Mouse (Mus musculus) ES-E14 (cell line): ENCODE results near the gene Gm4969. TPM values are rescaled to one million over a fixed set of nuclear protein-coding genes. Genes with fewer than 3 reads are reported as not detected.

Source experiments
- DNase-seq: peaks from one replicate; pipeline ENCODE4 v3.0.0-alpha.2; 2013; ENCODE audit warnings: low read depth, low spot score
- H3K27ac ChIP-seq: 2 replicates; pipeline ENCODE4 v1.5.1; 2012; ENCODE audit warnings: low read depth, mild to moderate bottlenecking, low read length, moderate library complexity, mixed read lengths; ENCODE audit not compliant: poor library complexity, insufficient read depth, severe bottlenecking
- H3K36me3 ChIP-seq: 2 replicates; pipeline ENCODE4 v1.6.1; 2012; ENCODE audit warnings: mild to moderate bottlenecking, low read length, moderate library complexity, mixed read lengths; ENCODE audit not compliant: control insufficient read depth, poor library complexity, insufficient read depth, severe bottlenecking
- H3K4me1 ChIP-seq, 2 experiments: fragments of 150-350 bp in 1 of 2; sonication (generic) in 1 of 2; 2 replicates each; pipeline ENCODE4 v1.6.1; 2012; ENCODE audit warnings: low read length in 2 of 2, mild to moderate bottlenecking in 1 of 2, mixed read lengths in 1 of 2; ENCODE audit not compliant: control insufficient read depth in 2 of 2, insufficient read depth in 2 of 2, poor library complexity in 1 of 2
- H3K4me3 ChIP-seq, 2 experiments: fragments of 150-350 bp in 1 of 2; sonication (generic) in 1 of 2; 2 replicates each; pipeline ENCODE4 v1.5.1; 2012; ENCODE audit warnings: low read length in 2 of 2, low read depth in 1 of 2, mild to moderate bottlenecking in 1 of 2, mixed read lengths in 1 of 2; ENCODE audit not compliant: insufficient read depth in 1 of 2, poor library complexity in 1 of 2, severe bottlenecking in 1 of 2
- H3K9ac ChIP-seq: 2 replicates; pipeline ENCODE4 v1.6.1; 2012; ENCODE audit warnings: low read depth, mild to moderate bottlenecking, low read length, mixed read lengths; ENCODE audit not compliant: poor library complexity, insufficient read depth, severe bottlenecking
- H3K9me3 ChIP-seq: fragments of 150-350 bp; sonication (generic); 2 replicates; pipeline ENCODE4 v1.6.1; 2012; ENCODE audit warnings: low read depth, mild to moderate bottlenecking, low read length; ENCODE audit not compliant: control insufficient read depth, insufficient read depth
- CHD2 ChIP-seq: IDR thresholded peaks from 2 replicates; pipeline ENCODE4 v1.6.1; 2014; ENCODE audit warnings: mild to moderate bottlenecking, low read depth, low read length, inconsistent platforms
- HCFC1 ChIP-seq: IDR thresholded peaks from 2 replicates; pipeline ENCODE4 v1.6.1; 2012; ENCODE audit warnings: low read length, inconsistent platforms, borderline replicate concordance; ENCODE audit not compliant: insufficient read depth
- MAFK ChIP-seq: IDR thresholded peaks from 2 replicates; pipeline ENCODE4 v1.6.1; 2014; ENCODE audit warnings: mild to moderate bottlenecking, low read depth, low read length, inconsistent platforms; ENCODE audit not compliant: insufficient read depth
- ZC3H11A ChIP-seq: IDR thresholded peaks from 2 replicates; pipeline ENCODE4 v1.6.1; 2012; ENCODE audit warnings: low read depth, mild to moderate bottlenecking, inconsistent platforms, low read length, borderline replicate concordance
- ZNF384 ChIP-seq: IDR thresholded peaks from 2 replicates; pipeline ENCODE4 v1.6.1; 2012; ENCODE audit warnings: low read depth, low read length, inconsistent platforms
- in situ Hi-C, 2 experiments: fragments of 600-800 bp; cut with MboI; formaldehyde crosslinking; loops; one replicate each; pipeline ENCODE4 v1.15.1; 2025; ENCODE audit warnings: low sequenced_read_pairs in 2 of 2, inconsistent platforms in 1 of 2; ENCODE audit not compliant: unreplicated experiment in 2 of 2
- total RNA-seq: library from RNA; depleted of rRNA; stranded (reverse); fragments of 300-350 nt; gene quantifications from 2 replicates; pipeline ENCODE4 v1.2.3, GENCODE M21; 2012

Gene Gm4969
- total RNA-seq, 1 experiment: 1.9 TPM

DNA sequence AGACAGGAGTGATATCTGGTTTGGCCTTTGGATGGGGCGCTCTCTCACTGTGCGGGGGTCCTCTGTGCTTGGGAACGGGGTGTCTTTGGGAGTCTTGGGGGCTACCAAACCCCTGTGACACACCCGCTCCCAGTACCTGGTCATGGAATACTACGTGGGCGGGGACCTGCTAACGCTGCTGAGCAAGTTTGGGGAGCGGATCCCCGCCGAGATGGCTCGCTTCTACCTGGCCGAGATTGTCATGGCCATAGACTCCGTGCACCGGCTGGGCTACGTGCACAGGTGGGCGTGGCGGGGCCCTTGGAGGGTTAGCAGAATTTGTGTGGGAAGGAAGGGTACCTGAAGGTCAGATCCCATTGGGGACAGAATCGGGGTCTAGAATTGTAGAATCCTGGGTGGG lies 31.4 kb downstream of the Gm4969 start:
- TF ChIP-seq HCFC1 (no peak), MAFK (no peak), CHD2 (no peak), ZNF384 (no peak), ZC3H11A (no peak)
- Histone ChIP-seq H3K36me3 (peaks cover 15% of the 10 kb centered on the region), H3K9ac (no peak overlapping the region), H3K4me3 (no peak overlapping the region; a peak in 1 of 4 replicates), H3K9me3 (no peaks in the 10 kb centered on the region), H3K4me1 (peaks cover 1 to 32% of the 10 kb centered on the region in 2 experiments; a peak in 2 of 4 replicates), H3K27ac (no peak overlapping the region)
- in situ Hi-C loops: no loop called here
- no peak for DNase-seq

DNA sequence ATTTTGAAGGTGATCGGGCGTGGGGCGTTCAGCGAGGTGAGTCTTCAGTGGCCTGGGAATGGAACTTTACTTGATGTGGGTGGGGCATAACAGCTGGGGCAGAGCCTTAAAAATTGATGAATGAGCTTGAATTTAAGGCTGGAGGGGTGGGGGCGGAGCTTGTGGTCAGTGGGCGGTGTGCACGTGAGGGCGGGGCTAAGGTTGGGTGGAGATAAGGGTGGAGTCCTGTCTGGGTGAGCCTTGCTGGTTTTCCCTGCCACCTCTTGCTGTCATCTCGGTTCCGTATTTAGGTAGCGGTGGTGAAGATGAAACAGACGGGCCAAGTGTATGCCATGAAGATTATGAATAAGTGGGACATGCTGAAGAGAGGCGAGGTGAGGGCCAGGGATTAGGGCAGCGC lies 32.1 kb downstream of the Gm4969 start:
- TF ChIP-seq MAFK (0 out of 2 replicates have a peak, but pooled peaks have one; percentile 24), CHD2 (no peak)
- H3K9ac ChIP-seq: no peak overlapping the region
- H3K27ac ChIP-seq: no peak overlapping the region
- DNase-seq: no peak
- peak overlapping the region in 1 of 2 experiments; percentile 20; a peak in 3 of 4 replicates for H3K4me3 ChIP-seq
- peaks cover 21% of the 10 kb centered on the region for H3K36me3 ChIP-seq
- H3K9me3 ChIP-seq: no peaks in the 10 kb centered on the region
- H3K4me1 ChIP-seq: peaks cover 1 to 32% of the 10 kb centered on the region in 2 experiments; a peak in 2 of 4 replicates
- in situ Hi-C loops: no loop called here

DNA sequence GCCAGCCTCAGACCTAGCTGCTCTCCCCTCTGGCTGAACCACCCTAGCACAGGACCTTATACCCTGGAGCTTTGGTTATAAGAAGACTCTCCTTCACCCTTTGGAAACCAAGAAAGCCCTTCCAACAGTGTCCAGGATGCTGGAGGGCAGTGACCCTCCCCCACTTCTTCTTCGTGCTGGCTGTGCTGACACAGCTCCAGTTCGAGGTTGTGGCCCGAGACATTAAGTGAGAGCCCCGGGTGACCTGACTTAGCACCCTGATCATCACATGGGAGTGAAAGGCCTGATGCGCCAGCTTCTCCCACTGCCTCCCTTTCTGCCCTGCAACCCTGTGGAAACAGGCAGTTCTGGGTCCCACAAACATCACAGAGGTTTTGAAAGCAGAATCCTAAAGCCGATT lies 32.7 kb downstream of the Gm4969 start:
- TF ChIP-seq HCFC1 (no peak), ZNF384 (no peak), CHD2 (no peak), MAFK (no peak), ZC3H11A (no peak)
- Histone ChIP-seq H3K36me3 (peaks cover 27% of the 10 kb centered on the region), H3K9ac (no peak overlapping the region), H3K4me1 (peaks cover 1 to 34% of the 10 kb centered on the region in 2 experiments; a peak in 2 of 4 replicates), H3K9me3 (no peaks in the 10 kb centered on the region), H3K27ac (no peak overlapping the region), H3K4me3 (peak overlapping the region in 1 of 2 experiments; percentile 20; a peak in 1 of 4 replicates)
- in situ Hi-C loops: no loop called here
- no peak for DNase-seq

- Histone ChIP-seq H3K9ac (no peak overlapping the region), H3K4me1 (peaks cover 1 to 37% of the 10 kb centered on the region in 2 experiments; a peak in 2 of 4 replicates), H3K36me3 (peaks cover 32% of the 10 kb centered on the region), H3K27ac (no peak overlapping the region), H3K4me3 (no peak overlapping the region), H3K9me3 (no peaks in the 10 kb centered on the region)
- in situ Hi-C loops: no loop called here
- DNase-seq: no peak
- TF ChIP-seq HCFC1: no peak
- TF ChIP-seq ZNF384: no peak
- TF ChIP-seq CHD2: no peak
- no peak for TF ChIP-seq ZC3H11A
- TF ChIP-seq MAFK: no peak
Observed at GRCm38 (mm10) chr7:19084921-19085473, 33.2 kb downstream of the Gm4969 start.
